Mouse (Mus musculus): ENCODE data around the gene Gbf1. TPM values are rescaled to one million over a fixed set of nuclear protein-coding genes. Genes with fewer than 3 reads are reported as not detected.
A peak's percentile ranks its signal among the peaks of the same experiment; 100 is the strongest.

Gene Gbf1
- total RNA-seq, 2 experiments from 2014 or later, result 47.4 to 48.3 TPM

DNA sequence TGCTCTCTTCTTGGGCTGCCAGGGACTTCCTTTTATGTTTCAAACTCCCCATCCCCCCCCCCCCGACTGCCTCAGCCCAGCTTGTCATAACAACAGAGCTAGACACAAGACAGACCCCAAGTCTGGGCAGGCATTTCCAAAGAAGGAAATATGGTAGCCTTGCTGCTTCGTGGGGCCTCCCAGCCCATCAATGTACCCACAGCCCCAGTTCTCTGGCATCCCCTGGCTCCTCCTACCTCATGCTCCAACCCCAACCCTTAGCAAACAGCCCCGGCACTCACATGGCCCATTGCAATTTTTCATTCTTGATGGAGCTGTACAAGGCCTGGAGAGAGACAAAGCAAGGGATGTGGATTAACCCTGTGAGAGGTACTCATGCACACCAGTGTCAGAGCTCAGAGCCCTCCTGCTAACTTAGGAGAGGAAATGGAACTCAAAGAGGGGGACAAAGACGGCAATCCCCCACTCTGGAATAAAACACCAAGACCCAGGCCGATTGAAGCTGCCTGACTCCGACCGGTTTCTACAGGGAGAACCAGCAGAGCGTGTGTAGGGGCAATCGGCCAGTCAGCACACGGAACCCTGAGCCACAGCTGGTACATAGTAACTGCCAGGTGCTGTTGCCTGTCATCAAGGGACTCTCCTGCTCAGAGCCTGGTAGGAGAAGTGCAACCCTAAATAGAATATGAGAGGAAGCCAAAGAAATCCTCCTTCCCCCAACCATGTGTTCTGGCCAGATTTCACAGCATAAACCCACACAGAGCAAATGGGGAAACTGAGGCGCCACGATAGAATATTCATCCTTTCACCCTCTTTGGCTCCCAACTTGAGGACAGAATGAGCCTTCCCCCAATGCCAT, 163.7 kb downstream of the Gbf1 start:
- DNase-seq, result peak; percentile 3

DNA sequence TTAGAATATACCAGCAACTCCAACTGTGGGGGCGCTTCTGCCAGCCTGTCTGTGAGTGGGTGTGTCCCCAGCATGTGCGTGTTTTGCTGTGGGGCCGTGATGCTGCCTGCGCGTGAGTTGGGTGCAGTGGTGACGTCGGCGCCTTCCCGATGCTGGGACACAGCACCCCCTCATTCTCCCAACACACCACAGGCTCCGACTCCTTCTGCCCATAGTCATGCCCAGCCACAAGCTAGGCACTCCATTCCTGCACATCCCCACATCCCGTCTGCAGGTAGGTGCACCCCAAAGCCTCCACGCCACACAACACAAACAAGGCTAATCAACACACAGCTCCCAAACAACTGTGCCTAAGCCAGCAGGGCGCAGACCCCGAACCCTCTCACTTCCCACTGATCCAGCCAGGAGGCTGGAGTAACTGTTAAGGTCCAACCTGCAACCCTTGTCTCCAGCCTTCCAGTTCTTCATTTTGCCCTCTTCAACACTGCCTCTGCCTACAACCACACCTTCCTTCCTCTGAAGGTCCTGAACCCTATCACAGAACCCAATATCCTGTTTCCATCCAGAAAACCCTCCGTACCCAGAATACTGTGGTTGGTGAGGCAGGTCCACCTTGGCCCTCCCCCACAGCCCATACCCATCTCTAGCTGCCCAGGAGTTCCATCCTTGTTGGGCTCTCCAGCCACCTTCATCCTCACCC, 164.7 kb downstream of the Gbf1 start:
- peak; percentile 4 for DNase-seq

GRCm38 (mm10) chr19:46317546-46317885, 165.2 kb downstream of the Gbf1 start:
- DNase-seq, result peak; percentile 2

DNA sequence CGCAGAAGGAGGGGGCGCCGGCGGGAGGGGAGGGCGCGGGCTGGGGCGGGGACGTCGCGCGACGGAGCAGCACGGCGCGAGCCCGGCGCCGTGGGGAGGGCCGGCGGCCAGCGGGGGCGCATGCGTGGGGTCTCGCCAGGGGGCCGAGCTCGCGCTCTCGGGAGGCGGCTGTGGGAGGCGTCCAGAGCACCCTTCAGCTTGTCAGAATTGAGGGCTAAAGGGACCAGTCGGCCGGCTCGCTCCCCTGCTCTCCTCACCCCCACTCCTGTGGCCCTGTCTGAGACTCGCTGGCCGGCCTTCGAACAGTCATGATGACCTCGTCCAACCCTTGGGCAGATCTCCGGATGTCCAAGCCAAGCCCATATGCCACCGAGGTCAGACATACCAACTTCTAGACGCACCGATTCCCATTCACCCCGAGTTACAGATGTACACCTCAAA, 165.7 kb downstream of the Gbf1 start:
- DNase-seq, result peak; percentile 24

- peak; percentile 3 for DNase-seq
Measured at GRCm38 (mm10) chr19:46318586-46319378, 166.5 kb downstream of the Gbf1 start.

- no peak for DNase-seq
Measured at GRCm38 (mm10) chr19:46320076-46320785, 167.9 kb downstream of the Gbf1 start.

- no peak for DNase-seq
Measured at GRCm38 (mm10) chr19:46321101-46321943, 169.0 kb downstream of the Gbf1 start.

DNA sequence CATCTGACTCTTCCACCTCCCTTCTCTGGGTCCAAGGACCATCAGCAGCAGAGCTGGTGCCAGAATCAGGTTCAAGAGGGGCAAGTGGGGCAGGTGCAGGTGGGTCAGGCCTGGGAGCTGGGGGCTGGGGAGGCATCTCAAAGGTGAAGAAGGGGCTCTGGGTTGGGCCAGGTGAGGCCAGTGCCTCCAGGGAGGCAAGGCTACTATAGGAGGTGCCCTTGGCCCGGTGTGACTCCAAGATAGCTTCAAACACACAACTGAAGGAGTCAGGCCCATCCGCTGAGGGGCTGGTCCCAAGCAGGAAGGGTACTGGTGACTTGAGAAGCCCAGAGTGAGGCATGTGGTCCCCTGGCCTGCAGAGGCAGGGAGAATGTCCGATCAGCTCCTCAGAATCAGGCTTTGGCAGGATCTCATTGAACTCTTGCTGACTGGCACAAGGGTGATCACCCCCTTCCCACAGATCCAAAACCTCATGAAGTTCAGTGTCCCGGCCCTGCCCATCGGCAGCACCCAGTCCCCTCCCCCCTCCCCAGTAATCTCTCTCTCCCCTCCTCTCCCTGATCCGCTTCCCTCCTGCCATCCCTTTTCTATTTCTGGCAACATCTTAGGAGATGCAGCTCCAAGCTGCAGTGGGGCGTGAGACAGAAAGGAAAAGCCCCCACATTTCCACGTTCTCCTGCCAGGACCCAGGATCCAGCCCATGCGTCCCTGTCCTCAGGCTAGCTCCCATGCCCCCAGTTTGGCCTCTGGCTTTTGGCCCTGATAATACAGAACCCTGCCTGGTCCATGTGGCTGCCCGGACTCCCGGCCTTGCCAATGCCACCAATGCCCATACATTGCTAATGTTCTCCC, 170.1 kb downstream of the Gbf1 start:
- no peak for DNase-seq

GRCm38 (mm10) chr19:46322996-46323572, 170.8 kb downstream of the Gbf1 start:
- no peak for DNase-seq

GRCm38 (mm10) chr19:46323716-46324115, 171.4 kb downstream of the Gbf1 start:
- DNase-seq, result no peak

GRCm38 (mm10) chr19:46324366-46324765, 172.1 kb downstream of the Gbf1 start:
- no peak for DNase-seq

GRCm38 (mm10) chr19:46324918-46325317, 172.6 kb downstream of the Gbf1 start:
- no peak for DNase-seq

DNA sequence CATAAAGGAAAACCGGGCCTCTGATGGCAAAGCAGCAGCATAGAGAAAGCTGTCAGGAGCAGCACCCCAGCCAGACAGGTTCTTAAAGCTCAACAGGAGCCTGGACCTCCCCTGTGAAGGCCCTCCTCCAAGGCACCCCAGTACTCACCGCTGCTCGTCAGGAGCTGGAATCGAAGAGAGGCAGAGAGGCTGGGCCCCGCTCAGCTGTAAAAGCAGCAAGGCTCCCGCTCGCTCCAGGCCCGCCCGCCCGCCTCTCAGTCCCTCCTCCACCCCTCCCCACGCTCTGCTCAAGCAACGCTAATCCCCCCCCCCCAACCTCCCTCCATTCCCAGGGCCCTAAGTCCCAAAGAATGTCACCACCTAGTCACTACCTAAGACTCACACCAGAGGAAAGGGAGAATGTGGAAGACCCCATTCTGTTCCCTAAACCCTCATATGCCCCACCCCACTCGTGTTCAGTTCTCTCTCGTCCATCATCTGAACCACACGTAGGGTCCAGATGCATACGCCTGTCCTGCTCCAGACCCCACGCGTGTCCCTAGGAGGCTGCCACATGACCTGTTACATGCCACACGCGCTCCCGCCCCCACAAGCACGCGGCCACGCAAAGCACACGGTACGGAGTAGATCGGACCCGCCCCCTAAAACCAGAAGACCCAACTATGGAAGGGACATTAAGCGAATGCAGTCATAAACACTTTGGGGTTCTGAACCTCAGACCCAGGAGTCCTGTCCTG, 173.9 kb downstream of the Gbf1 start:
- DNase-seq, result no peak

- no peak for DNase-seq
Measured at GRCm38 (mm10) chr19:46326756-46327305, 174.5 kb downstream of the Gbf1 start, which contains the start of gene Psd. Gene Psd (minus strand): TSS chr19:46327156.

GRCm38 (mm10) chr19:46327531-46328064, 175.3 kb downstream of the Gbf1 start:
- no peak for DNase-seq

- peak; percentile 94 for DNase-seq
Measured at GRCm38 (mm10) chr19:46328081-46329030, 176.0 kb downstream of the Gbf1 start, which contains the start of gene Fbxl15. Gene Fbxl15 (plus strand): TSS chr19:46328184.

Measured in gastrocnemius, postnatal 25 days (tissue).